In genomic region chr2:108827974-108828700, GRCm38 (mm10) we compare ENCODE assay signal across 13 mouse cellular contexts.
DNase-seq lines count a peak whose midpoint lies in the region; ATAC-seq lines count a peak whose summit lies in the region.
"Had no signal": no experiment of that assay in that cellular context is flagged by ENCODE, and none has a peak within 500 bp of the region (broad histone marks: within the 10 kb centered on the region; RNA-seq: fewer than 3 reads in every experiment).

No protein-coding gene starts in this region.

- whole genome bisulfite sequencing in heart, embryonic 14.5 days: 43% methylated on average over 3 of the region's 3 CpGs
- WGBS in neural tube, embryonic 11.5 days: 34% methylated on average over 3 of the region's 3 CpGs
- WGBS in midbrain, embryonic 12.5 days: 32% methylated on average over 3 of the region's 3 CpGs

- H3K4me3 ChIP-seq in heart, embryonic 14.5 days (ENCODE audit: control insufficient read depth in 1 of 2, insufficient read depth in 1 of 2, low read depth in 1 of 2, low read length in 2 of 2): no peak overlapping the region
- H3K4me3 ChIP-seq in neural tube, embryonic 11.5 days (ENCODE audit: low read depth, low read length): no peak overlapping the region
- no peak overlapping the region for H3K4me3 ChIP-seq in midbrain, embryonic 12.5 days
- H3K4me3 ChIP-seq: lung, embryonic 15.5 days; megakaryocyte, embryonic 14.5 days had no signal

- no peaks in the 10 kb centered on the region for H3K9me3 ChIP-seq in heart, embryonic 14.5 days (ENCODE audit: control insufficient read depth, low read length)
- no peaks in the 10 kb centered on the region for H3K9me3 ChIP-seq in neural tube, embryonic 11.5 days (ENCODE audit: control insufficient read depth, low read length)
- H3K9me3 ChIP-seq in midbrain, embryonic 12.5 days: no peaks in the 10 kb centered on the region
- H3K9me3 ChIP-seq: lung, embryonic 15.5 days had no signal

- no peak for DNase-seq in heart, postnatal 25 days (ENCODE audit: low spot score)
- DNase-seq in neural tube, embryonic 11.5 days (ENCODE audit: low spot score): no peak
- no peak for DNase-seq in neural tube, embryonic 10.5 days (ENCODE audit: extremely low spot score, low spot score)
- DNase-seq in frontal cortex, adult 2 months (ENCODE audit: extremely low spot score in 1 of 2, low spot score in 1 of 2): no peak
- no peak for DNase-seq in right cerebral cortex, postnatal 4 days
- DNase-seq: cerebellum, adult 9-10 months; gastrocnemius, postnatal 36 days; right cerebral cortex, postnatal 14 days; thymus, postnatal 25 days had no signal

- intact Hi-C loops in heart, postnatal 25 days (cut with DNase I): no loop called here

- ATAC-seq in heart, embryonic 14.5 days (ENCODE audit: insufficient number of reproducible peaks, insufficient read depth, low FRiP score, low read depth): no peak
- ATAC-seq in neural tube, embryonic 11.5 days (ENCODE audit: insufficient read depth, low FRiP score, low TSS enrichment): no peak
- no peak for ATAC-seq in midbrain, embryonic 12.5 days (ENCODE audit: low FRiP score, low read depth)

- no peak overlapping the region for H3K9ac ChIP-seq in heart, embryonic 14.5 days (ENCODE audit: low read length)
- no peak overlapping the region for H3K9ac ChIP-seq in neural tube, embryonic 11.5 days (ENCODE audit: low read length)
- H3K9ac ChIP-seq in midbrain, embryonic 12.5 days (replicated peaks): no peak overlapping the region
- H3K9ac ChIP-seq: lung, embryonic 15.5 days had no signal

- H3K27ac ChIP-seq in heart, embryonic 14.5 days (replicated peaks in 1 of 2; ENCODE audit: control insufficient read depth in 1 of 2, insufficient read depth in 1 of 2, low read depth in 2 of 2, low read length in 2 of 2): peak overlapping the region; percentile 60 to 64
- peak overlapping the region; percentile 39 for H3K27ac ChIP-seq in neural tube, embryonic 11.5 days (ENCODE audit: low read depth, low read length)
- peak overlapping the region; percentile 70 for H3K27ac ChIP-seq in midbrain, embryonic 12.5 days (replicated peaks)
- H3K27ac ChIP-seq: lung, embryonic 15.5 days had no signal

- H3K36me3 ChIP-seq in heart, embryonic 14.5 days (ENCODE audit: control insufficient read depth, insufficient read depth, low read length): no peaks in the 10 kb centered on the region
- H3K36me3 ChIP-seq in neural tube, embryonic 11.5 days (ENCODE audit: control insufficient read depth, insufficient read depth, low read length): no peaks in the 10 kb centered on the region
- H3K36me3 ChIP-seq in midbrain, embryonic 12.5 days: no peaks in the 10 kb centered on the region
- H3K36me3 ChIP-seq: lung, embryonic 15.5 days had no signal

- peak overlapping the region; percentile 50; the same call in 1 of the 2 replicates for H3K4me2 ChIP-seq in heart, embryonic 14.5 days (ENCODE audit: low read length)
- no peak overlapping the region for H3K4me2 ChIP-seq in neural tube, embryonic 11.5 days (ENCODE audit: low read depth)
- peak overlapping the region; percentile 50; the same call in 1 of the 2 replicates for H3K4me2 ChIP-seq in midbrain, embryonic 12.5 days (replicated peaks)
- H3K4me2 ChIP-seq: lung, embryonic 15.5 days had no signal

- peaks cover 4 to 6% of the 10 kb centered on the region in 2 experiments; a peak in 2 of 4 replicates for H3K4me1 ChIP-seq in heart, embryonic 14.5 days (ENCODE audit: control insufficient read depth in 2 of 2, insufficient read depth in 2 of 2, low read length in 2 of 2)
- peaks cover 5% of the 10 kb centered on the region; the same call in 1 of the 2 replicates for H3K4me1 ChIP-seq in neural tube, embryonic 11.5 days (ENCODE audit: control insufficient read depth, insufficient read depth, low read length)
- peaks cover 15% of the 10 kb centered on the region for H3K4me1 ChIP-seq in midbrain, embryonic 12.5 days
- H3K4me1 ChIP-seq: lung, embryonic 15.5 days; megakaryocyte, embryonic 14.5 days had no signal

- no peaks in the 10 kb centered on the region for H3K27me3 ChIP-seq in heart, embryonic 14.5 days (ENCODE audit: control insufficient read depth, insufficient read depth, low read length)
- no peaks in the 10 kb centered on the region for H3K27me3 ChIP-seq in neural tube, embryonic 11.5 days (ENCODE audit: control insufficient read depth, insufficient read depth, low read length)
- H3K27me3 ChIP-seq in midbrain, embryonic 12.5 days: no peaks in the 10 kb centered on the region
- H3K27me3 ChIP-seq: lung, embryonic 15.5 days; megakaryocyte, embryonic 14.5 days had no signal
